Mouse (Mus musculus) left cerebral cortex, postnatal 25 days (tissue): ENCODE data around the gene Fgf11. TPM values are rescaled to one million over a fixed set of nuclear protein-coding genes. Genes with fewer than 3 reads are reported as not detected.
A peak's percentile ranks its signal among the peaks of the same experiment; 100 is the strongest.

Experiments
- DNase-seq, 2 experiments: peaks; one replicate each; pipeline ENCODE4 v3.0.0; 2022; ENCODE audit warnings: low spot score in 2 of 2, mixed read lengths in 1 of 2
- intact Hi-C: fragments of 180-260 bp; cut with DNase I; formaldehyde crosslinking; loops from one replicate; pipeline ENCODE4 v1.15.1; 2025
- total RNA-seq, 2 experiments: library from RNA; stranded (reverse); gene quantifications; 2 replicates each; pipeline ENCODE4 v1.2.3; 2021

The Fgf11 gene
- total RNA-seq, result 10 to 100 TPM; 14.9 to 17.2 TPM

DNA sequence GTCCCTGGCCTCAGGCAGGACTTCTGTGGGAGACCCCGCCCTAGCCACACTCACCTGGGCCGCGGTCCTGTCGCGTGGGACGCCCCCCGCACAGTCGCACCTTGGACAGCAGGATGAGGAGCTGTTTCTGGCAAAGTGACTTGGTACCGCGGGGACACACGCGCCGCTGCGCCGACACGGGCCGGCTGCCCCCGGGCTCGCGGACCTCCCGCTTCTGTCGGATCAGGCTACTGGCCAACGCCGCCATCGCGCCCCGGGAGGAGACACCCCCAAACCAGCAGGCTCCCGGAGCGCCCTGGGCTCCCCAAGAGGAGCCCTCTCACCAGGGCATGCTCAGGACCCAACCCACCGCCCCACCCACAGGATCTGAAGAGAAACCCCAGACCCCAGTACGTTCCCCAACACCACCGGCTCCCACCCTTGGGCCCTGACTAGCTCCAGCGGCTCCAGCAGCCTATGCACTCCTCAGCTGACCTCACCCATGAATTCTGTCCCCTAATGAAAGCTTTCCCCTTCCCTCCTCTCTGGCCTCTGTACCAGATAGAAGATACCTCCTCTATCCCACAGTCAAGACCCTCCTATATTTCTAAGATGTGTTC, at the start of gene Fgf11:
Gene Fgf11, minus strand, starts transcription at position 479 of the 599 bp plus-strand sequence.
- intact Hi-C loops, result no loop called here
- no peak for DNase-seq

GRCm38 (mm10) chr11:69850754-69851153, 49.1 kb upstream of the Fgf11 start:
- intact Hi-C loops, result no loop called here
- no peak for DNase-seq

- DNase-seq, result no peak
- intact Hi-C loops, result no loop called here
Observed at GRCm38 (mm10) chr11:69849884-69850283, 48.2 kb upstream of the Fgf11 start.

GRCm38 (mm10) chr11:69849128-69849527, 47.5 kb upstream of the Fgf11 start:
- intact Hi-C loops, result no loop called here
- DNase-seq, result no peak

DNA sequence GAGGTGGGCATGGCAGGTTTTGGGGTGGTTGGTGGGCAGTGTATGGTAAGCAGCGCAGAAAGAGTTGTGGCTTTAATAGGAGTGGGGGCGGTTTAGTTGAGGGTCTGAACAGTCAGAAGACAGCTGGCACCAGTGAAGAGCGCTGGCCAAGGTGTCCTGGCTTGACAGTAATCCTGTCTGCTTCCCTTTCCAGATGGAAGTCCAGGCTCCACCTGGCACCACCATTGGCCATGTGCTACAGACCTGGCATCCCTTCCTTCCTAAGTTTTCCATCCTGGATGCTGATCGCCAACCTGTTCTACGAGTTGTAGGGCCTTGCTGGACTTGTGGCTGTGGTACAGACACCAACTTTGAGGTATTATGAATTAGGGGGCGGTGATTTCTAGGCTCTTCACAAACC, 46.4 kb upstream of the Fgf11 start:
- no peak for DNase-seq
- intact Hi-C loops, result no loop called here

DNA sequence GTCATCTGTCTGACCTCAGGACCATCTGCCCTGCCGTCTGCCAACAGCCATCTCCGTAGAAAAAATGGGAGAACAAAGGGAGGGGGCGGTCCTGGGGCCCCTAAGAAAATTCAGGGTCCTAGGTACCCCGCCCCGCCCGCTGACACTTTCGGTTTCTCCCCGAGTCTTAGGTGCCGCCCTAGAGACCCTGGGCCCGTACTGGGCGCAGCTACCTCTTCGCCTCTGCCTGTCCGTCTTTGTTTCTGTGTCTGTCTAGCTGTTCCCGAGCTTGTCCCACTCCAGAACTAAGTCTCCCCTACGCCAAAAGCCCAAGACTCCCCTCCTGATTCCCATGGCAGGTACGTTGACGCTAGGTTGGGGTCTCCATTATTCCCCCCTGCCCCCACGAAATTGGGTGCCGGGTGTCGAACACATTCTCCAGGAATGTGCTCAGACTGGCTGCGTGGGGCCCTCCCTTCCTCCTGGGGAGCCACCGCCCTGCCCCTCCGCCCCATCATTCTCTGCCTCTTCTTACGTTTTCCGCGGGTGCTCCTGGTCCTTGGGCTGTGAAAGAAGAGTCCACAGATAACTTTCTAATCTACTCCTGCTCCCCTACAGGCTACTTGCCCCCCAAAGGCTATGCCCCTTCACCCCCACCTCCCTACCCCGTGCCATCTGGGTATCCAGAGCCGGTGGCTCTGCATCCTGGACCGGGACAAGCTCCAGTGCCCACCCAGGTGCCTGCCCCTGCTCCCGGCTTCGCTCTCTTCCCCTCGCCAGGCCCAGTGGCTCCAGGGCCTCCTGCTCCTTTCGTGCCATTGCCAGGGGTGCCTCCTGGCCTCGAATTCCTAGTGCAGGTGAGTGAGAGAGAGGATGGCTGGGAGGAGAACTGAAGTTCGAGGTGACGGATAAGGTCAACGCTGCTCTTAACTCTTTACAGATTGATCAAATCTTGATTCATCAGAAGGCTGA, 45.4 kb upstream of the Fgf11 start:
- no peak for DNase-seq
- intact Hi-C loops, result loop anchor here (1.0 kb wide), 1 partner anchor 9 kb away; the partner anchor contains the start of gene Tmem256

GRCm38 (mm10) chr11:69846198-69846680, 44.6 kb upstream of the Fgf11 start, which contains the start of gene Plscr3:
Gene Plscr3 (plus strand): TSS chr11:69846376.
- DNase-seq, result peak; percentile 87 to 88
- intact Hi-C loops, result loop anchor here (1.0 kb wide), 1 partner anchor 8 kb away; the partner anchor contains the start of gene Tmem256

- intact Hi-C loops, result loop anchor here (1.0 kb wide), 1 partner anchor 8 kb away; the partner anchor contains the start of gene Plscr3
- no peak for DNase-seq
Observed at GRCm38 (mm10) chr11:69838714-69839104, 37.1 kb upstream of the Fgf11 start.

DNA sequence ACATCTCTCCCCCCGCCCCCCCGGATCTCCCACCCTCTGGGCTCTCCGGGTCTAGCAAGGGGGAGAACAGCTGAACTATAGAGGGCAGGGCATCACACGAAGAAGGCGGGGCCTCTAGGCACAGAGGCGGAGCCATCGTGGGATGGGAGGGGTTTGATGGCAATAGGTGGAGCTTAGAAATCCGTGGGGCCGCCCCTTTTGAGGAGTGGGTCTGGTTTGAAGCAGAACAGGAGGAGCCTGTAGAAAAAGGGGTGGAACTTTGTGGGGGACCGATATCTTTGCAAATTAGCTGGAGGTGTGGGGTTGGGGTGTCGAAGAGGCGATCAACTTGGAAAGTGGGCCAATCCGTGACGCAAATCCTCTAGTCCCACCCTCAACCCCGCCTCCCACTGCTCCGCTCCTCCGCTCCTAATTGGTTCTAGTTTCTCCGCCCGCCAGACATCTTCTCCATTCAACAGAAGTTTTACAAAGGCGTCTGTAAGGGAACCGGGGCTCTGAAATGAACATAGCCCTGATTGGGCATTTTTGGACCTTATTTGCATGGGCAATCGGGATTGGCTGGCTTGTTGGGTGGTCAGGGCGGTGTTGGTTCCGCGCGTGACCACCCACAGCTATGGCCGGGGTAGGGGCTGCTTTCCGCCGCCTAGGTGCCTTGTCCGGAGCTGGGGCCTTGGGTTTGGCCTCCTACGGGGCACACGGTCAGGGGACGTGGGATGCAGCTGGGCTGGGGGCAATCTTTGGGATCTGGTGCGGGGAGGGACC, 36.5 kb upstream of the Fgf11 start, which contains the start of gene Tmem256:
Gene Tmem256, plus strand, starts transcription at position 563 of the 762 bp plus-strand sequence.
- DNase-seq, result peak; percentile 96 to 99
- intact Hi-C loops, result loop anchor here (1.0 to 2.0 kb wide), 4 partner anchors 8 to 79 kb away; partner anchors contain the start of genes Plscr3 and Polr2a

DNA sequence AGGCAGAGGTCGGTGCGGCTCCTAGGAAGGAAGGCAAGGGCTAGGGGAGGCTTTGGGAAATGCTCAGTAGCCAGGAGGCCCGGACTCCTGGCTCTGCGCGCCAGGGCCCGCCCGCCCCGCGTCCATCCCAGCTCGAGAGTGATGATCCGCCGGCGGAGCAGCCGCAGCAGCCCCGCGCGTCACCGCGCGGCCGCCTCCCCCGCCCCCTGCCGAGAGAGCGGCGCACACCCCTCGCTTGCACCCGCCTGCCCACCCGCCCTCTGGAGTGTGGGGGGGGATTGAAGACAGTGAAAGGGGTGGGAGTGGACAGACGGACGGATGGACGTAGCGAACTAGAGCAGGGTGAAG, 35.9 kb upstream of the Fgf11 start, which contains the start of gene Nlgn2:
Gene Nlgn2, minus strand, starts transcription at position 181 of the 348 bp plus-strand sequence.
- DNase-seq, result no peak
- intact Hi-C loops, result loop anchor here (2.0 kb wide), 3 partner anchors 35 to 79 kb away; partner anchors contain the start of gene Polr2a

DNA sequence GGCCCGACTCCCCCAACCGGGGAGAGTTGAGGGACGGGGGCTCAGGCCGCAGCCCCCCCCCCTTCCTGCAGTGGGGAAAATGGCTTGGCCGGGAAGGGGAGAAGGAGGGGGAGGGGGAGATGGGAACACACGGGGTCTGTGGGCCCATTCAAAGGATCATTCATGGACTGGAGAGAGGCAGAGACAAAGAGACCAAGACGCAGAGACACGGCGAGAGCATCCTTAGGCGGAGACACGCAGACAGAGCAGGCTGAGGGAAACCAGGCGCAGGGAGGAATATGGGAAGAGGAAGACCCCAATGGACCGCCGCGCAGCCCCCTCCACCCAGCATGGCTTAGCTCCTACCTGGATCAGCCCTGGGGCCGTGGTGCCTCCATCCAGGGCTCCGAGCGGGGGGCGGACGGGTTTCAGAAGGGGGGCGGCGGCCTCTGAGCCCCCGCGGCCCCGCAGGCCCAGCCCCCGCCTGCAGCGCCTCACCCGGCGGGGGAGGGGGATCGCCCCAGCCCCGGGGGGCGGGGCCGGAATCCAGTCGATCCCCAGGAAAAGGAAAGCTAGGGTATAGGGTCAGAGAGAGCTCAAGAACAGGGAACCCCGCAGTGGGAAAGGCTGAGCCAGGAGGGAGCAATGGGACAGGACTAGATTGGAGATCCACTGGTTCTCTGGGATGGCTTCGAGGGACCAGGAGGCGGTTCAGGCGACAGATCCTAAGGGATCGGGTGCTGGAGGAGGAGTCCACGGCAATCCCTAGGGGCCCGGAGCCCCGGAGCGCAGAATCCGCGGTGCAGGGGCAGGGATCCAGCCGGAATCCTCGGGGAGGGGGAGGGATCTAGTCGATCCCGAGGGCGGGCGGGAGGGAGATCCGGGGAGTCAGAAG, 35.3 kb upstream of the Fgf11 start:
- intact Hi-C loops, result loop anchor here (2.0 kb wide), 3 partner anchors 34 to 78 kb away; partner anchors contain the start of gene Polr2a
- peak; percentile 42 to 43 for DNase-seq

- DNase-seq, result no peak
- intact Hi-C loops, result loop anchor here (2.0 kb wide), 3 partner anchors 33 to 77 kb away; partner anchors contain the start of gene Polr2a
Observed at GRCm38 (mm10) chr11:69835966-69836335, 34.3 kb upstream of the Fgf11 start.

GRCm38 (mm10) chr11:69835326-69835965, 33.8 kb upstream of the Fgf11 start:
- intact Hi-C loops, result no loop called here
- no peak for DNase-seq

GRCm38 (mm10) chr11:69834001-69834549, 32.4 kb upstream of the Fgf11 start:
- DNase-seq, result peak in 1 of 2 experiments; percentile 39
- intact Hi-C loops, result no loop called here

GRCm38 (mm10) chr11:69833554-69833953, 31.9 kb upstream of the Fgf11 start:
- no peak for DNase-seq
- intact Hi-C loops, result loop anchor here (2.0 kb wide), 1 partner anchor 151 kb away; the partner anchor contains the start of gene Senp3

- no peak for DNase-seq
- intact Hi-C loops, result no loop called here
Observed at GRCm38 (mm10) chr11:69828832-69829231, 27.2 kb upstream of the Fgf11 start.

GRCm38 (mm10) chr11:69823456-69823855, 21.8 kb upstream of the Fgf11 start:
- DNase-seq, result no peak
- intact Hi-C loops, result no loop called here
